Mouse (Mus musculus) G1E (cell line): ENCODE results near the gene Gon7.

ENCODE experiments used
- CTCF ChIP-seq: IDR thresholded peaks from 2 replicates; pipeline ENCODE4 v1.5.1; 2012; ENCODE audit warnings: low read depth, low read length, inconsistent platforms, mixed read lengths
- GATA1 ChIP-seq: IDR thresholded peaks from 2 replicates; pipeline ENCODE4 v1.6.1; 2012; ENCODE audit warnings: borderline replicate concordance, low read length, inconsistent platforms, mixed read lengths
- GATA2 ChIP-seq: IDR thresholded peaks from 2 replicates; pipeline ENCODE4 v1.6.1; 2012; ENCODE audit warnings: low read depth, low read length, inconsistent platforms, borderline replicate concordance
- POLR2AphosphoS5 ChIP-seq: IDR thresholded peaks from 2 replicates; pipeline ENCODE4 v1.6.1; 2012; ENCODE audit warnings: low read depth, low read length, inconsistent platforms; ENCODE audit not compliant: insufficient replicate concordance
- TAL1 ChIP-seq: conservative IDR thresholded peaks from 2 replicates; pipeline ENCODE4 v1.6.1; 2012; ENCODE audit warnings: low read depth, low read length, inconsistent platforms, mixed read lengths

GRCm38 (mm10) chr12:102713153-102713865 lies 44.3 kb downstream of the Gon7 start:
- TF ChIP-seq GATA1 (no peak), CTCF (no peak), TAL1 (no peak), POLR2AphosphoS5 (no peak), GATA2 (no peak)
